Mouse (Mus musculus): ENCODE results near the gene Bloc1s2. TPM values are rescaled to one million over a fixed set of nuclear protein-coding genes. Genes with fewer than 3 reads are reported as not detected.

Bloc1s2 gene
- 29.4 and 133 TPM in 2 replicates for polyA plus RNA-seq (2012; ENCODE audit: insufficient read depth, low replicate concordance)

DNA sequence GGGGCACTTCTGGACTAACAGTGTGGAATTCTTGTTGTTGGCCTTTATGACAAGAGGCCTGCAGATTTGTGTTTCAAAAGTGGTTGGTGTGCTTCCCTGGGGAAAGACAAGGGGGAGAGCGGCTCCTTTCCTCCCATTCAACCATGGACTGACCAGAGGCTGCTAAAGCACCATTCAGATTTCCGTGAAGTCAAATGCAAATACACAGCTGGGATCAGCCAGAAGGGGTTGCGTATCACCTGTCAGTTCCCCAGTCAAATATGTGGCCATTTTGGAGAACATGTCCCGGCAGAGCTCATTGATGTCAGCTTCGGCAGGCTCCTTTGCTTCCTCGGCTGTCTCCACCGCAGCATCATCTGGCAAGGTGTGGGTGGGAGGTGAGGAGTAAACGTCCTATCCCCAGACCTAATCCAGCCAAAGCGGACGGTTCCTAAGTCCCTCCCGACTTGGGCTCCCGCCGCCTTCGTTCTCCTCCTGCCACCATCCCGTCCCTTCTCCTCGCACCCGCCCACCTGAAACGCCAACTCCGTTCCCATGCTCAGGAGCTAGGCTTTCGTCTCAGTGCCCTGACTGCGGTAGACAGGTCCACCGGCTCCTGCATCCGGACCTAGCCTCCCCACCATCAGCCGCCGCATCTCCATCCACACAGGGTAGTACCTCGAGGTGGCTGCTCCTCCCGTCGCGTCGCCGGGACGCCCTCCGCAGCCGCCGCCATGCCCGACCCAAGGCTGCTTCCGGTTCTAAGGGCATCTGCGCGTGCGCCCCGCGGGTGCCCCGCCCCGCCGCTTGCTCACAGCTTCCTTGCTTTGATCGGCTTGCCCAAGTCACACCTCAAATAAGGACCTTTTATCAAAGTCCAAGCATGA, at the start of gene Bloc1s2:
Gene Bloc1s2, minus strand, starts transcription at position 745 of the 866 bp plus-strand sequence.
- Histone ChIP-seq H3K4me1 (peaks cover 35% of the 10 kb centered on the region), H3K27me3 (replicated peaks) (peaks cover 7% of the 10 kb centered on the region), H3K36me3 (replicated peaks; ENCODE audit: low read length) (peaks cover 37% of the 10 kb centered on the region), H3K9me3 (no peaks in the 10 kb centered on the region), H3K4me3 (replicated peaks) (peak within 1 kb of the TSS; percentile 99)
- TF ChIP-seq FLI1 (IDR thresholded peaks at IDR 0.05; ENCODE audit: low read length) (no peak), GATA1 (IDR thresholded peaks at IDR 0.05; ENCODE audit: borderline replicate concordance, low read length) (no peak)

DNA sequence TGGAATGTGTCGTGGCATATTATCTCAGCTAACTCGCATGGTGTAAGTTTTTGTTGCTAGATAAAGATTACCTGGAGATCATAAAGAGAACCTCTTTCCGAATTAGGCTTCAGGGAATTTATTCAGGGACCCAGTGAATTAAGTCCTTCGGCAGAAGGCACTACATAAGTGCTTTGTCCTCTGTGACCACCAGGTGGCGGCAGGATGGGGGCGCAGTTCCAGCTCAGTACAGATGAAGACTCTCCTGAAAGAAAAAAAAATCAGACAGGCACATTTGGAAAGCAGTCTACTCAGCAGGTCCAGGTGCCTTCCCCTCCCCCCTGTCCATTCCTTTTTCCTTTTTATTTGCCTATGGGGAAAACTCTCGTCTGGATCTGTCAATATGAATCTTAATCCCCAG, 48.9 kb upstream of the Bloc1s2 start:
- no peak for TF ChIP-seq GATA1 (IDR thresholded peaks at IDR 0.05; ENCODE audit: borderline replicate concordance, low read length)
- no peak for TF ChIP-seq FLI1 (IDR thresholded peaks at IDR 0.05; ENCODE audit: low read length)
- peaks cover 80% of the 10 kb centered on the region for H3K4me1 ChIP-seq
- peaks cover 21% of the 10 kb centered on the region for H3K27me3 ChIP-seq (replicated peaks)
- H3K9me3 ChIP-seq: no peaks in the 10 kb centered on the region
- no peak overlapping the region for H3K4me3 ChIP-seq (replicated peaks)
- no peaks in the 10 kb centered on the region for H3K36me3 ChIP-seq (replicated peaks; ENCODE audit: low read length)

DNA sequence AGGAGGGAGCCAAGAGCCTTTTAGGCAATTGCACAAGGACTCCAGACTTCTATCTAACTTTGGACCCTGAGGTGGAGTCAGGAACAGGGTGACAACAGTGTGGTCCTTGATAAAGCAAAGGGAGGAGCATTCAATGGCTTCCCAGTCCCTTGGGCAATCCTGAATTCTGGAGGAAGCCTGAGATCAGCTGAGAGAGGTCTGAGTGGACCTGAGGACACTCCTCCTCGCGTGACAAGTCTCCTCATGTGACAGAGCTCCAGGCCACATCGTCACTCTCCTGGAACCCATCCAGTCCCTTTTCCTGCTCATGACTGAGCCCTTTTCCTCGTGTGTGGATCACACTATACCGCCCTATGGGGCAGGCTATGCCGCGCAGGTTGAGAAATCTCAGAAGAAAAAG, 47.7 kb upstream of the Bloc1s2 start:
- Histone ChIP-seq H3K4me1 (peaks cover 87% of the 10 kb centered on the region), H3K27me3 (replicated peaks) (peaks cover 30% of the 10 kb centered on the region), H3K9me3 (no peaks in the 10 kb centered on the region), H3K4me3 (replicated peaks) (peak overlapping the region; percentile 8), H3K36me3 (replicated peaks; ENCODE audit: low read length) (no peaks in the 10 kb centered on the region)
- no peak for TF ChIP-seq GATA1 (IDR thresholded peaks at IDR 0.05; ENCODE audit: borderline replicate concordance, low read length)
- TF ChIP-seq FLI1 (IDR thresholded peaks at IDR 0.05; ENCODE audit: low read length): no peak

DNA sequence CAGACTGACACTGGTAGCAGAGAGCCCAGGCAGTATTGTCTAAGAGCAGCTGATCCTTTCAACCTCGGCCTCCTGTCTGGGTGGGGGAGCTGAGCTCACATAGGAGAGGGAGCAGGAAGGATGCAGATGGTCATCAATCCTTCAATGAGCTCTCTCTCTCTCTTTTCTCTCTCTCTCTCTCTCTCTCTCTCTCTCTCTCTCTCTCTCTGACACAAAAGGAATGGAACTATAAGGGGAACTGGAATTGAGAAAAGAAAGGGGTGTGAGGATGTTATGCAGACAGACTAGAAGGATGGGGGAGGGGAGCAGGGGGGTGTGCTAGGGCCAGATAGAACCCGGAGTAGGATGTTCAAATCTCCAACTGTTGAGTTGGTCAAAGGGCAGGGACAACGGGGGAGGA, 46.1 kb upstream of the Bloc1s2 start, which contains the start of gene Pkd2l1:
Gene Pkd2l1, minus strand, starts transcription at position 101 of the 400 bp plus-strand sequence.
- no peaks in the 10 kb centered on the region for H3K9me3 ChIP-seq
- peak within 1 kb of the TSS; percentile 29 for H3K4me3 ChIP-seq (replicated peaks)
- peaks cover 31% of the 10 kb centered on the region for H3K27me3 ChIP-seq (replicated peaks)
- TF ChIP-seq FLI1 (IDR thresholded peaks at IDR 0.05; ENCODE audit: low read length): no peak
- no peaks in the 10 kb centered on the region for H3K36me3 ChIP-seq (replicated peaks; ENCODE audit: low read length)
- peaks cover 77% of the 10 kb centered on the region for H3K4me1 ChIP-seq

DNA sequence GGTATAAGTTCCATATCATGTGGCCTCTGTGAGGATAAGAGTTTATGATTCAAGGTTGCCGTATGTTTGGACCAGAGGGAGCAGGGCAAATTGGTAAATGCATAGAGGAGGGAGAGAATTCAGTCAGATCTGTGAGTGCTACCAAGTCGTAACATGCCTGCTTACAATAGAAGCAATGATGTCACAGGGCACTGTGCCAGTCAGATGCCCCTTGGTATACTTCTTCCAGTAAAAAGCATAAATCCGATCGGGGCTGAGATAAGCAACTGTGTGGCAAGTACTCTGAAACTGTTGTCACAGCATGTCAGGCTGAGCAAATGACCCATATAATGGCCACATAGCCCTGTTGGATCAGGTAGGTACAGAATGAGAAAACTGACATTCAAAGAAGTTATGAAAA, 42.8 kb upstream of the Bloc1s2 start:
- Histone ChIP-seq H3K27me3 (replicated peaks) (peaks cover 31% of the 10 kb centered on the region), H3K4me1 (peaks cover 56% of the 10 kb centered on the region), H3K9me3 (no peaks in the 10 kb centered on the region), H3K36me3 (replicated peaks; ENCODE audit: low read length) (no peaks in the 10 kb centered on the region), H3K4me3 (replicated peaks) (no peak overlapping the region)
- TF ChIP-seq FLI1 (IDR thresholded peaks at IDR 0.05; ENCODE audit: low read length) (no peak), GATA1 (IDR thresholded peaks at IDR 0.05; ENCODE audit: borderline replicate concordance, low read length) (no peak)

DNA sequence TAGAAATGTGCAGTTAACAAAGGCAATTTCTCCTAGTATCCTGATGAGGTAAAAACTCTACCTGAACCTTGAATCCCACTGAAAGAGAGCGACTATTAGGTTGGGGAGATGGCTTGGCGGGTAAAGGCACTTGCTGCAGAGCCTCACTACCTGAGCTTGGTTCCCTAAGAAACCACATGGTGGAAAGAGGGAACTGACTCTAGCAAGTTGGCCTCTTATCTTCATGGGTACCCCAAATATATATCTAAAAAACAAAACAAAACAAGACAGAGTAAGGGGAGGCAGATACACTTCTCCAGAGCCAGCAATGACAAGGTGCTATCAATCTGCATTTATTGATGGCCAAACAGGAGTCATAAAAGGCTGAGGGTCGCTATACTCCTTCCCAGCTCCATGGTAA, 37.7 kb upstream of the Bloc1s2 start:
- peaks cover 2% of the 10 kb centered on the region for H3K27me3 ChIP-seq (replicated peaks)
- H3K4me3 ChIP-seq (replicated peaks): no peak overlapping the region
- no peaks in the 10 kb centered on the region for H3K36me3 ChIP-seq (replicated peaks; ENCODE audit: low read length)
- H3K9me3 ChIP-seq: peaks cover 9% of the 10 kb centered on the region
- TF ChIP-seq GATA1 (IDR thresholded peaks at IDR 0.05; ENCODE audit: borderline replicate concordance, low read length): no peak
- TF ChIP-seq FLI1 (IDR thresholded peaks at IDR 0.05; ENCODE audit: low read length): no peak
- peaks cover 28% of the 10 kb centered on the region for H3K4me1 ChIP-seq

DNA sequence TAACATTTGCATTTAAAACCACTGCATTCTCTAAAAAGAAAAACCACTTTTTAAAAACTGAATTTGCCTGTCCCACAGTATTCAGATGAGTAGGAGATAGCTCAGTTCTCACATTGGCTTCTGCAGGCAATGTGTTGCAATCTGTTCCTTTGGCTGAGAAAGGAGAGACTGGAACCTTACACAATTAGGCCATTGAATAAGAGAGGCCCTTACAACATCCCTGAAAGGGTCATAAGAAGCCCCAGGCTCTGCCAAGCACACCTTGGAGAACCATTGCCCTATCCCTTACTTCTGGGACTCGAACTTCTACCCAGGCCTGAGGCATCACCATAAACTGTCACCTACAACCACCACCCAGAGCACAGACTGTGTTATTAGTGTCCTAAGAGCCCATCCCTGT, 34.3 kb upstream of the Bloc1s2 start:
- TF ChIP-seq FLI1 (IDR thresholded peaks at IDR 0.05; ENCODE audit: low read length) (no peak), GATA1 (IDR thresholded peaks at IDR 0.05; ENCODE audit: borderline replicate concordance, low read length) (no peak)
- H3K36me3 ChIP-seq (replicated peaks; ENCODE audit: low read length): peaks cover 7% of the 10 kb centered on the region
- H3K4me1 ChIP-seq: peaks cover 23% of the 10 kb centered on the region
- no peaks in the 10 kb centered on the region for H3K27me3 ChIP-seq (replicated peaks)
- peaks cover 32% of the 10 kb centered on the region for H3K9me3 ChIP-seq
- no peak overlapping the region for H3K4me3 ChIP-seq (replicated peaks)

DNA sequence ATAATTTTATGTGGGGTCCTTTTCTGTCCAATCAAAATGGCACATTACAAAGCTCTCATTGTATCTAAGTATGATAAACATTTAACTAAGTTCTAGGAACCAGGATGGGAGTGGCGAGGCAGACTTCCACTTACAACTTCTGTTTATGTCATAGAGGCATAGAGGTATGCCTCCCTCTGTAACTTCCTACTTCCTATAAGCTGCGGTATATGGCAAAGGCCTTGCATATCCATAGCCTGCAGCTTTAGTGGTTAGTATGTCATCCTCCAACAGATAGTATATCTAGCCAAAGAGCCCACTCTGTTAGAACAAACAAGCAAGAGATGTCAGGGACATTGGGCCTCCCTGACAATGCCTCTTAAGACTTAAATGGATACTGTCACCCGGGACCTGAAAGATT, 30.5 kb upstream of the Bloc1s2 start:
- Histone ChIP-seq H3K9me3 (peaks cover 46% of the 10 kb centered on the region), H3K4me3 (replicated peaks) (no peak overlapping the region), H3K4me1 (peaks cover 9% of the 10 kb centered on the region), H3K27me3 (replicated peaks) (peaks cover 10% of the 10 kb centered on the region), H3K36me3 (replicated peaks; ENCODE audit: low read length) (peaks cover 7% of the 10 kb centered on the region)
- TF ChIP-seq GATA1 (IDR thresholded peaks at IDR 0.05; ENCODE audit: borderline replicate concordance, low read length) (no peak), FLI1 (IDR thresholded peaks at IDR 0.05; ENCODE audit: low read length) (no peak)

DNA sequence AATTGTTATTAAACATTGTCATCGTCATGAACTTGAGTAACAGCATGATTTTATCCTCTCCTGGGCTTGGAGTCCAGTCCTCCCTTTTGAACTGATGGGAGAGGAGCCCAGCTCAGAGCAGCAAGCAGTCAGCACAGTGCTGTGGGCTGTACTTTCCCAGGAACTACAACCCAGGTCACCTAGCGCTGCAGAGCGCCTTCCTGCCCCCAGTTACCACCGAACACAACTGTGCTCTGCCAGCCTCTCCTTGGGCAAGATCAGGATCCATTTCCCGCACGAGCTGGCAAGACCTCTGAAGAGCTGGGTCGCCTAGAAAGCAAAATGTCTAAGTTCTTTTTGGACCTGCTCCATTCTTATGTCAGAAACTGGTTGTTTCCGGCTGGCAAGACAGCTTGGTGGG, 28.6 kb upstream of the Bloc1s2 start:
- peaks cover 9% of the 10 kb centered on the region for H3K4me1 ChIP-seq
- H3K36me3 ChIP-seq (replicated peaks; ENCODE audit: low read length): peaks cover 7% of the 10 kb centered on the region
- peaks cover 44% of the 10 kb centered on the region for H3K9me3 ChIP-seq
- no peak overlapping the region for H3K4me3 ChIP-seq (replicated peaks)
- H3K27me3 ChIP-seq (replicated peaks): peaks cover 12% of the 10 kb centered on the region
- no peak for TF ChIP-seq FLI1 (IDR thresholded peaks at IDR 0.05; ENCODE audit: low read length)
- no peak for TF ChIP-seq GATA1 (IDR thresholded peaks at IDR 0.05; ENCODE audit: borderline replicate concordance, low read length)

DNA sequence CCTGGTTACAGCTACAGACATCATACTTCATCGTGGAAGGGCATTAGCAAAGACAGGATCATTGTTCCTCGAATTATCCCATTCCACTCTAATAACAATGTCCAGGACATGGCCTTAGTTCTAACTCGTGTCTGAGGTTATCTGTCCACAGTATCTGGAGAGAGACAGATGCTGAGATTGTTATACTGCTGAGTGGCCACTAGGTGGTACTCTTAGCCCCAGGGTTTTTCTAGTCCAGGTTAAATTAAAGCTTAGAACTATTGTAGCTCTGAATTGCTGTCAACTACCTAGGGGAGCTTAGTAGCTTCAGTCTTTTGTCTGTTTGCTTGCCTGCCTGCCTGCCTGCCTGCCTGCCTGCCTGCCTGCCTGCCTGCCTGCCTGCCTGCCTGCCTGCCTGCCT, 15.3 kb upstream of the Bloc1s2 start:
- Histone ChIP-seq H3K4me1 (0 out of 2 replicates have a peak, but pooled peaks cover 3% of the 10 kb centered on the region), H3K4me3 (replicated peaks) (no peak overlapping the region), H3K9me3 (no peaks in the 10 kb centered on the region), H3K36me3 (replicated peaks; ENCODE audit: low read length) (no peaks in the 10 kb centered on the region), H3K27me3 (replicated peaks) (peaks cover 22% of the 10 kb centered on the region)
- TF ChIP-seq FLI1 (IDR thresholded peaks at IDR 0.05; ENCODE audit: low read length) (no peak), GATA1 (IDR thresholded peaks at IDR 0.05; ENCODE audit: borderline replicate concordance, low read length) (no peak)
